Mouse (Mus musculus) kidney, embryonic 16.5 days (tissue): Measurements from ENCODE around the gene E130308A19Rik. TPM values are rescaled to one million over a fixed set of nuclear protein-coding genes. Genes with fewer than 3 reads are reported as not detected.

Experiments used
- ATAC-seq: fragments of 200-750 bp; cut with Nextera tagmentation; 2 replicates; pipeline ENCODE4 v1.8.0; 2017; ENCODE audit warnings: moderate TSS enrichment; ENCODE audit not compliant: low FRiP score, low TSS enrichment
- H3K27ac ChIP-seq: fragments of 300-500 bp; sonication (generic); 2 replicates; pipeline ENCODE4 v1.5.1; 2014; ENCODE audit warnings: low read length
- H3K27me3 ChIP-seq: fragments of 300-500 bp; sonication (generic); 2 replicates; pipeline ENCODE4 v1.6.1; 2014; ENCODE audit warnings: low read length, control low read depth, mixed read lengths; ENCODE audit not compliant: insufficient read depth
- H3K36me3 ChIP-seq: fragments of 300-500 bp; sonication (generic); 2 replicates; pipeline ENCODE4 v1.6.1; 2014; ENCODE audit warnings: low read length, control low read depth, mixed read lengths; ENCODE audit not compliant: insufficient read depth
- H3K4me1 ChIP-seq: fragments of 300-500 bp; sonication (generic); 2 replicates; pipeline ENCODE4 v1.6.1; 2014; ENCODE audit warnings: low read length, control low read depth, mixed read lengths; ENCODE audit not compliant: insufficient read depth
- H3K4me2 ChIP-seq: fragments of 300-500 bp; sonication (generic); replicated peaks from 2 replicates; pipeline ENCODE4 v1.6.1; 2014; ENCODE audit warnings: low read depth, low read length
- H3K4me3 ChIP-seq: fragments of 300-500 bp; sonication (generic); 2 replicates; pipeline ENCODE4 v1.5.1; 2014; ENCODE audit warnings: mild to moderate bottlenecking, low read length
- H3K9ac ChIP-seq: fragments of 300-500 bp; sonication (generic); replicated peaks from 2 replicates; pipeline ENCODE4 v1.6.1; 2014; ENCODE audit warnings: low read length
- H3K9me3 ChIP-seq: fragments of 300-500 bp; sonication (generic); 2 replicates; pipeline ENCODE4 v1.6.1; 2016; ENCODE audit warnings: low read length, control low read depth
- WGBS: fragments of 180-500 bp; shearing (Covaris S2); extraction: QIAGEN DNeasy Blood & Tissue Kit; methylation state at CpG from one replicate; pipeline ENCODE4 v1.1.7; 2014; 5-methylcytosine and 5-hydroxymethylcytosine counted together
- polyA plus RNA-seq: library from polyadenylated mRNA; unstranded; fragments of >200 nt; fragmentation: Nextera tagmentation; extraction: Ambion mirVana; gene quantifications from 2 replicates; pipeline ENCODE4 v1.2.1, GENCODE M21; 2015

E130308A19Rik gene
- polyA plus RNA-seq, 1 experiment from 2014 or later = 35.8 TPM

DNA sequence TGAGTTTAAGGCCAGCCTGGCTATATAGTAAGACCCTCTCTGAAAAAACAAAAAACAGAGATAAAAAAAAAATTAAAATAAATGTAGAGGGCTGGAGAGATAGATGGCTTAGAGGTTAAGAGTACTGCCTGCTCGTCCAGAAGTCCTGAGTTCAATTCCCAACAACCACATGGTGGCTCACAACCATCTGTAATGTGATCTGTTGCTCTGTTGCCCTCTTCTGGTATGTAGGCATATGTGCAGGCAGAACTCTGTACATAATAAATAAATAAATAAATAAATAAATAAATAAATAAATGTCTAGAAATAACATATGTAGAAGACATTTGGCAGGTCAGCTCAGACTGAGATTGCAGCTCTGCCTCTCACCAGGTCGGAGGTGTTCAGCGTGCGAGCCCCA lies 23.3 kb upstream of the E130308A19Rik start:
- Histone ChIP-seq H3K36me3 (0 out of 2 replicates have a peak, but pooled peaks cover 3% of the 10 kb centered on the region), H3K27me3 (no peaks in the 10 kb centered on the region), H3K4me2 (no peak overlapping the region), H3K9me3 (no peaks in the 10 kb centered on the region), H3K27ac (no peak overlapping the region), H3K4me3 (no peak overlapping the region), H3K4me1 (no peaks in the 10 kb centered on the region), H3K9ac (no peak overlapping the region)
- WGBS = 92% methylated on average over 4 of the region's 4 CpGs
- no peak for ATAC-seq

DNA sequence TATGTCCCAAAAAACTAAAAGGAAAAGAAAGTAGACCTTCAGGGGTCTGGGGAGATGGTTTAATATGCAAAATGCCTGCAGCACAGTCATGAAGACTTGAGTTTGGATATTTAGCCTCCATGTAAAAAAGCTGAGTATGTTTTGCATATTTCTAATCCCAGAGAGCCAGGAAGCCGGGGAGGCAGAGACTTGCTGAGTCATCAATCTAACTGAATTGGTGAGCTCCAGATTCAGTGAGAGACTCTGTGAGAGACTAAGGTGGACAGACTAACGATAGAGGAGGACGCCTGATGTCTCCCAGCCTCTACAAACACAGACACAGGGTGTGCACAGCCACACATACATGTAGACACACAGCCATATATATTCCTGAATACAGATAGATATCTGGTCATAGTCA lies 21.1 kb upstream of the E130308A19Rik start:
- Histone ChIP-seq H3K4me2 (no peak overlapping the region), H3K27me3 (no peaks in the 10 kb centered on the region), H3K9ac (no peak overlapping the region), H3K4me3 (no peak overlapping the region), H3K4me1 (no peaks in the 10 kb centered on the region), H3K27ac (no peak overlapping the region), H3K9me3 (no peaks in the 10 kb centered on the region), H3K36me3 (0 out of 2 replicates have a peak, but pooled peaks cover 3% of the 10 kb centered on the region)
- no peak for ATAC-seq
- 75% methylated on average over 3 of the region's 3 CpGs for WGBS

DNA sequence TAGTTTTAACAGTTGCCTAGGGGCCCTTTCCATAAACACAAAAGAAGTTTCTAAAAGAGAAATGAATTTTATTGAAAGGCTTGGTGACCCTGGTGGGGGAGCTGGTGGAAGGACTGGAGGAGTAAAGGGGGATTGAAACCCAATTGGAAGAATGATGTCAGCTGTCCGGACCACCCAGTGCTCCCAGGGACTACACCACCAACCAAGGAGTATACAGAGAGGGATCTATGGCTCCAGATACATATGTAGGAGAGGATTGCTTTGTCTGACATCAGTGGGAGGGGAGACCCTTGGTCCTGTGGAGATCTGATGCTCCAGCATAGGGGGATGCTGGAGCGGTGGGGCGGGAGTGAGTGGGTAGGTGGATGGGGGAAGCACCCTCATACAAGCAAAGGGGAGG lies 20.5 kb upstream of the E130308A19Rik start:
- no peak for ATAC-seq
- 91% methylated on average over 3 of the region's 3 CpGs for WGBS
- no peaks in the 10 kb centered on the region for H3K4me1 ChIP-seq
- H3K9me3 ChIP-seq = no peaks in the 10 kb centered on the region
- H3K4me2 ChIP-seq = no peak overlapping the region
- H3K36me3 ChIP-seq = 0 out of 2 replicates have a peak, but pooled peaks cover 3% of the 10 kb centered on the region
- no peaks in the 10 kb centered on the region for H3K27me3 ChIP-seq
- no peak overlapping the region for H3K4me3 ChIP-seq
- H3K27ac ChIP-seq = no peak overlapping the region
- H3K9ac ChIP-seq = no peak overlapping the region

DNA sequence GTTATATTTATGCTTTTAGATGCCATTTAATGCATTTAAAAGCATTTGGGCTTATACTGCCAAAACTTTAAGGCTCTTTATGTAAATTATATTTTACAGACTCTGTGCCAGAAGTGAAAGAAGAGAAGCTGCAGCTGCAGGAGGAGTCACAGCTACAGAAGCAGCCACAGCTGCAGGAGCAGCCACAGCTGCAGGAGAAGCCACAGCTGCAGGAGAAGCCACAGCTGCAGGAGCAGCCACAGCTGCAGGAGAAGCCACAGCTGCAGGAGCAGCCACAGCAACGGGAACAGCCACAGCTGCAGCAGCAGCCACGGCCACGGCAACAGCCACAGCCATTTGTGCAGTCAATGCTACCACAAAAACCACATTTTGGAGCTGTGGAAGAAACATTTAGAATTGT lies 15.6 kb upstream of the E130308A19Rik start:
- ATAC-seq = no peak
- Histone ChIP-seq H3K27me3 (no peaks in the 10 kb centered on the region), H3K9ac (no peak overlapping the region), H3K9me3 (no peaks in the 10 kb centered on the region), H3K4me3 (no peak overlapping the region), H3K27ac (no peak overlapping the region), H3K4me2 (no peak overlapping the region), H3K36me3 (no peaks in the 10 kb centered on the region), H3K4me1 (no peaks in the 10 kb centered on the region)
- WGBS = 71% methylated on average over 3 of the region's 3 CpGs

DNA sequence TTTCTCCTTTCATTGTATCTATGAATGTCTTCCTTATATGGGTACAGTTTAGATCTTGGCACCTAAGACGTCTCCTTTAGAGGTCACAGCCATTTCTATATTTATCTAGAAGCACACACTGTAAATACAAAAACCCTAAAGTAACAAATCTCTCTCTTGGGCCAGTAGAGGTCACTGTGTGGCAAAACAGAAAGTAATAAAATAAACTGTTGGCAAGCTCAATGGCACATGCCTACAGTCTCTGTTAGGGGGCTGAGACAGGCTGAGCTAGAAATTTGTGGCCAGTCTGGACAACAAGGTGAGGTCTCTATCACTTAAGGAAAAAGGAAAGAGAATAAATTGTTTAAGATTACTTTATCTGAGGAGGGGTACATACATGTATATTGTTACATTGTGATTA lies 11.0 kb upstream of the E130308A19Rik start:
- H3K27me3 ChIP-seq = no peaks in the 10 kb centered on the region
- H3K4me1 ChIP-seq = no peaks in the 10 kb centered on the region
- H3K9me3 ChIP-seq = no peaks in the 10 kb centered on the region
- no peak overlapping the region for H3K4me3 ChIP-seq
- no peaks in the 10 kb centered on the region for H3K36me3 ChIP-seq
- H3K9ac ChIP-seq = no peak overlapping the region
- WGBS = 16% methylated on average over 1 of the region's 1 CpGs
- no peak for ATAC-seq
- H3K4me2 ChIP-seq = no peak overlapping the region
- no peak overlapping the region for H3K27ac ChIP-seq

DNA sequence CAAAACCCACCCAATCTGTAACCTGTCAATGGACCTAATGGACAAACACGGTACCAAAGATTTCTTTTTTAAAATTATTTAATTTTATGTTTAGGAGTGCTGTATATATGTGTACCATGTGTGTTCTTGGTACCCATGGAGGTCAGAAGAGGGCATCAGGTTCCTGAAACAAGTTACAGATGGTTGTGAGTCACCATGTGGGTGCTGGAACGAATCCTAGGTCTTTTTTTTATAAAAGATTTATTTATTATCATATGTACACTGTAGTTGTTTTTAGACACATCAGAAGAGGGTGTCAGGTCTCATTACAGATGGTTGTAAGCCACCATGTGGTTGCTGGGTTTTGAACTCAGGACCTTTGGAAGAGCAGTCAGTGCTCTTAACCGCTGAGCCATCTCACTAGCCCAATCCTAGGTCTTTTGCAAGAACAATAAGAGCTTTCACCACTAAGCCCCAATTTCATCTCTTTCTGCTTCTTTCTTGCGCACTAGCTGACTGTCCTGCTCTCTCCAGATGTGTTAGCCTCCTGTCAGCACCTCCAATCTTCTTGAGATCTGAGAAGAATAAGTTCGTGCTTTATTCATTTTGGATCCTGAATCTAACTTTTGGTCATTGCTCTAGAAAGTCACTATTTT lies 6.3 kb upstream of the E130308A19Rik start:
- 86% methylated on average over 5 of the region's 5 CpGs for WGBS
- Histone ChIP-seq H3K36me3 (no peaks in the 10 kb centered on the region), H3K4me3 (no peak overlapping the region), H3K27ac (no peak overlapping the region), H3K27me3 (no peaks in the 10 kb centered on the region), H3K4me1 (no peaks in the 10 kb centered on the region), H3K9ac (no peak overlapping the region), H3K9me3 (no peaks in the 10 kb centered on the region), H3K4me2 (no peak overlapping the region)
- no peak for ATAC-seq

DNA sequence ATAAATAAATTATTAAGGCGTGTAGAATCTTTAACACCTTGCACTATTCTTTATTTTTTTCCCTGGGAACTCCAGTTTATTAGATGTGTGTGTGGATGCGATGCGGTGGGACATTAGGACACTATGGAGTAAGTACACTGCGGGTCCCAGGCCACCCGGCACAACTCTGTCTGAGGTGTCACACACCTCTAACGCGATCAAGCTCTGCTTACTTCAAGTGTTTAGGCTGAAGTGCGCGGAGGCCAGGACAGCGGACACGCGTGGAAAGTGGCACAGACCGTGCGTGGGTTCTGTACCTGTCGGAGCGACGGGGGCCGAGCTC lies 374 bp upstream of the E130308A19Rik start:
- under 1% methylated on average over 18 of the region's 18 CpGs for WGBS
- no peaks in the 10 kb centered on the region for H3K27me3 ChIP-seq
- no peaks in the 10 kb centered on the region for H3K9me3 ChIP-seq
- H3K27ac ChIP-seq = peak overlapping the region; percentile 91; the same call in 1 of the 2 replicates
- ATAC-seq = peak; percentile 81; the same call in 1 of the 2 replicates
- H3K4me2 ChIP-seq = peak overlapping the region; percentile 72
- peaks cover 24% of the 10 kb centered on the region for H3K4me1 ChIP-seq
- peak overlapping the region; percentile 95 for H3K9ac ChIP-seq
- peak overlapping the region; percentile 96 for H3K4me3 ChIP-seq
- H3K36me3 ChIP-seq = no peaks in the 10 kb centered on the region

DNA sequence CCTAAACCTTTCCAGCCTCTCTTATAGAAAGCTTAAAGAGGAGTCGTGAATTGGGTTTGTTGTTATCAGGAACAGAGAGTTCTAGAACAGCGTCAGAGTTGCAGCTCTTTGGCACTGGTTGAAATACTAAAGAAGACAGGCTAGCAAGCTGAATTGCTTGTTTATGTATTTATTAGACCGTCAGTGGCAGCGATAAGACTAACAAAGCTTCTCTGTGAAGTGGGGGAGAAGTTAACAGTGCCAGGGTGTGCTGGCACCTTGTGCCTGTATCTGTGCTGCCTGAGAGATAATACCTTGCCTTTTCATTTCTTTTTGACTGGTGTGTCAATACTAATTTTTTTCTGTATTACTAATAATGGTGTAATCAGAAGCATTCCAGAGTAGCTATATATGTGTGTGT lies 2.2 kb downstream of the E130308A19Rik start:
- H3K27me3 ChIP-seq = no peaks in the 10 kb centered on the region
- H3K9me3 ChIP-seq = no peaks in the 10 kb centered on the region
- H3K27ac ChIP-seq = no peak overlapping the region
- H3K9ac ChIP-seq = no peak overlapping the region
- H3K4me3 ChIP-seq = no peak overlapping the region
- H3K4me1 ChIP-seq = peaks cover 27% of the 10 kb centered on the region
- H3K36me3 ChIP-seq = no peaks in the 10 kb centered on the region
- WGBS = 63% methylated on average over 4 of the region's 4 CpGs
- ATAC-seq = no peak
- no peak overlapping the region for H3K4me2 ChIP-seq

DNA sequence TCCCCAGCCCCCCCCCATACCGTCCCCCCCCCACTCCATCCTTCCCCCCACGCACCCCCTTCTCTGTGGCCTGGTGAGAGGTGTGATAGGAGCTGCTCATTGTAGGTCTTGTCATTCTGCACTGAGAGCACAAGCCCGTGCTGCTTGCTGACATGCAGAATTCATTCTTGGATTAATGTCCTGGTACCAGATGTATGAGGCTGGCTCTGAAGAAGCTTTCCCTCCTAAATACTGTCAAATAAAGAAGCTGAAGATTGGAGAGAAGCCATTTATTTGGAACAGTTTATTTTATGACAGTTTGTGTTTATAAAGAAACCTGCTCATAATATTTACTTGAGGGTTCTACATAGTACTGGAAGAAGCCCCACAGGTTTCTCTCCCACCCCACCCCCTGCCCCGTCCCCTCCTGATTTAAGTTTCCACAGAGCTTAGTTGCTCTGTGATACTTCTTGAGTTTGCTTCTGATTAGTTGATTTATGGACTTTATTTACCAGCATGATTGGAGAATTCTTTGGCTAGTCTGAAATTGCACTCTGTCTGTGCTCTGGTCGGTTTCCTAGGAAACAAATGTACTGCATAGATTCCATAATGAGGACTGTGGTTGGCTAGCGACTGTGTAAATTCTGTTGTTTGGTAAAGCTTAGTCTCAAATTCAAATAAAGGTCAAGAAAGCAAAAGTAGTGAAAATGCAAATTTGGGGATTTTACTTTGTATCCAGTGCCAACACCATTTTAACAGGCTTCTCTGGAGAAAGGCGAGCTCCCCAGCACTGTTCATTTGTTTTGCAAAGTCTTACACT lies 3.3 kb downstream of the E130308A19Rik start:
- Histone ChIP-seq H3K9me3 (no peaks in the 10 kb centered on the region), H3K36me3 (no peaks in the 10 kb centered on the region), H3K4me2 (0 out of 2 replicates have a peak overlapping the region, but pooled peaks have one; percentile 3), H3K27ac (no peak overlapping the region), H3K4me3 (no peak overlapping the region), H3K4me1 (peaks cover 27% of the 10 kb centered on the region), H3K27me3 (no peaks in the 10 kb centered on the region), H3K9ac (no peak overlapping the region)
- no peak for ATAC-seq
- WGBS = 33% methylated on average over 7 of the region's 7 CpGs

DNA sequence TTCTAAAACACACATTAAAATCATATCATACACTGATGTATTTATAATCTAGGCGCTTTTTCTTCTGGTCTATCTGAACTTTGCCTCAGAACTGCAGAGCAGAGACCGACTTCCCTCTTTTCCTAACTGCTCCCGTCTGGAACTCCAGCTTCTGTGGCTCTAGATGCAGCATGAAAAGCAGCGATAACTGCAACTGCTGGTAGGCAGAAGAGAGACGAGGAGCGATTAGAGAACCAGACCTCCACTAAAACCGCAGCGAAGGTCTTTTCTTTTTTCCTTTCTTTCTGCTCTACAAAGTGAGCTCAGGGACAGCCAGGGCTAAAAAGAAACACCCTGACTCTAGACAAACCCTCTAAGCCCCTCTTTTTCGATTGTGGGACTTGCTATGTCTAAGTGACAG lies 4.1 kb downstream of the E130308A19Rik start:
- WGBS = 76% methylated on average over 9 of the region's 9 CpGs
- H3K36me3 ChIP-seq = no peaks in the 10 kb centered on the region
- H3K9ac ChIP-seq = no peak overlapping the region
- no peak for ATAC-seq
- no peaks in the 10 kb centered on the region for H3K27me3 ChIP-seq
- peaks cover 26% of the 10 kb centered on the region for H3K4me1 ChIP-seq
- H3K9me3 ChIP-seq = no peaks in the 10 kb centered on the region
- H3K27ac ChIP-seq = no peak overlapping the region
- H3K4me2 ChIP-seq = no peak overlapping the region
- H3K4me3 ChIP-seq = no peak overlapping the region
